Mouse (Mus musculus): Measurements from ENCODE around the gene Frmd6.

- TF ChIP-seq ZNF384 (IDR thresholded peaks at IDR 0.05; ENCODE audit: low read depth, low read length) (no peak), CTCF (conservative IDR thresholded peaks at IDR 0.05 in 1 of 2, IDR thresholded peaks at IDR 0.05 in 1 of 2; ENCODE audit: low read depth in 2 of 2, low read length in 2 of 2) (no peak)
These were observed 13.5 kb upstream of the Frmd6 start for GRCm38 (mm10) chr12:70811772-70812171.
